Mouse (Mus musculus) ES-Bruce4 (cell line): ENCODE data around the gene Manba.

Source experiments
- CTCF ChIP-seq: IDR thresholded peaks from one replicate; pipeline ENCODE4 v1.8.1; 2011; ENCODE audit warnings: low read depth, low read length
- EP300 ChIP-seq: IDR thresholded peaks from 2 replicates; pipeline ENCODE4 v1.6.1; 2011; ENCODE audit warnings: low read depth, low read length; ENCODE audit not compliant: insufficient read depth
- POLR2A ChIP-seq: IDR thresholded peaks from one replicate; pipeline ENCODE4 v1.8.1; 2011; ENCODE audit warnings: low read length; ENCODE audit not compliant: insufficient read depth

- no peak for TF ChIP-seq CTCF
- TF ChIP-seq POLR2A, result no peak
- no peak for TF ChIP-seq EP300
Observed at GRCm38 (mm10) chr3:135578588-135579140, 93.3 kb downstream of the Manba start.
